Mouse (Mus musculus): ENCODE results near the gene Mki67.

GRCm38 (mm10) chr7:135658150-135658549 lies 58.0 kb downstream of the Mki67 start:
- TF ChIP-seq POLR2A (IDR thresholded peaks at IDR 0.05; ENCODE audit: insufficient read depth, low read depth, low read length) (no peak), CTCF (IDR thresholded peaks at IDR 0.05; ENCODE audit: insufficient read depth, low read depth, low read length) (no peak)
